Mouse (Mus musculus) lung, adult 2 months (tissue): ENCODE measurements around the gene Cdh5.

ENCODE experiments used
- CTCF ChIP-seq: fragments of 200-500 bp; IDR thresholded peaks from 2 replicates; pipeline ENCODE4 v1.5.1; 2011; ENCODE audit warnings: mild to moderate bottlenecking, low read length, control low read depth; ENCODE audit not compliant: insufficient read depth
- POLR2A ChIP-seq: fragments of 200-500 bp; IDR thresholded peaks from 2 replicates; pipeline ENCODE4 v1.6.1; 2011; ENCODE audit warnings: low read depth, mild to moderate bottlenecking, control low read depth, low read length, borderline replicate concordance; ENCODE audit errors: extremely low read depth

DNA sequence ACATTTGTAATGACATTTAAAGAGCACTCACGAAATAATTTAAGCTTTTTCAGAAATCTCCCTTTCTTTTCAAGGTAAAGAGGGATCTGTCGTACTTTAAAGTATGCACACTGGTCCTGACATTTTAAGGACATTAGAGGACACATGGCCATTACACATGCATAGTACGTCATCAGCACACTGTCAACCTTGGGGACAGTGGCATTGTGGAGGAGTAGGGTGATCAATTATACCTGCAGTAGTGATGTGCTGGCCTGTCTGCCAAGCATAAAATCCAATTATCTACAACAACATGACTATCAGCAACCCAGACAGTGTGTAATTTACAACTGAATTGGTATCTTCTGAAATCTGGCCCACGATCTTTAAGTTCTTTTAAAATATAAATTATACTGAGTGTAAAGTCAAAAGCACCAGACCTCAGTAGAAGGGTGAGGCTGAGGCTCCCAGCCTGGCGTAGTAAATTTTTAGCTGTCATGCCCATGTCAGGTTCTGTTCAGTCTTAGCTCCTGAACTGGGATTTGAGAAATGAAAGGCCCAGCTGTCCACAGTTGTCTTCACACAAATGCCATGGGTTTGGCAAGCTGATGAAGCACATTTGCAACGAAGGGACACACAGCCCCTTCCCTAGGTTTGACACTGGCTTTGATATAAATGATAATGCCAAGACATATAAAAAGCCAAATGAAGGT lies 89.5 kb downstream of the Cdh5 start:
- TF ChIP-seq CTCF (no peak), POLR2A (no peak)
